Mouse (Mus musculus): ENCODE data around the gene Col15a1. TPM values are rescaled to one million over a fixed set of nuclear protein-coding genes. Genes with fewer than 3 reads are reported as not detected.

The Col15a1 gene
- polyA plus RNA-seq, 1 experiment: 37.1 TPM

GRCm38 (mm10) chr4:47332812-47333343 lies 124.9 kb downstream of the Col15a1 start:
- WGBS: 92% methylated on average over 6 of the region's 6 CpGs
- TF ChIP-seq CTCF (IDR thresholded peaks at IDR 0.05; ENCODE audit: borderline replicate concordance, control insufficient read depth, extremely low read depth, insufficient read depth, low read length, poor library complexity) (no peak), POLR2A (IDR thresholded peaks at IDR 0.05; ENCODE audit: control insufficient read depth, extremely low read depth, insufficient read depth, low read length, poor library complexity) (no peak)
- Histone ChIP-seq H3K4me1 (replicated peaks; ENCODE audit: control insufficient read depth, insufficient read depth, low read length) (peaks cover 5% of the 10 kb centered on the region), H3K36me3 (ENCODE audit: control insufficient read depth, insufficient read depth, low read length) (no peaks in the 10 kb centered on the region), H3K27me3 (ENCODE audit: control insufficient read depth, insufficient read depth, low read length) (no peaks in the 10 kb centered on the region), H3K4me3 (ENCODE audit: control insufficient read depth, insufficient read depth, low read length) (no peak overlapping the region), H3K27ac (ENCODE audit: control insufficient read depth, insufficient read depth, low read length) (no peak overlapping the region)
- no peak for DNase-seq

- no peak overlapping the region for H3K27ac ChIP-seq (ENCODE audit: control insufficient read depth, insufficient read depth, low read length)
- no peak for DNase-seq
- H3K36me3 ChIP-seq (ENCODE audit: control insufficient read depth, insufficient read depth, low read length): no peaks in the 10 kb centered on the region
- H3K4me3 ChIP-seq (ENCODE audit: control insufficient read depth, insufficient read depth, low read length): no peak overlapping the region
- H3K27me3 ChIP-seq (ENCODE audit: control insufficient read depth, insufficient read depth, low read length): no peaks in the 10 kb centered on the region
- WGBS: 96% methylated on average over 3 of the region's 3 CpGs
- TF ChIP-seq CTCF (IDR thresholded peaks at IDR 0.05; ENCODE audit: borderline replicate concordance, control insufficient read depth, extremely low read depth, insufficient read depth, low read length, poor library complexity) (no peak), POLR2A (IDR thresholded peaks at IDR 0.05; ENCODE audit: control insufficient read depth, extremely low read depth, insufficient read depth, low read length, poor library complexity) (no peak)
- H3K4me1 ChIP-seq (replicated peaks; ENCODE audit: control insufficient read depth, insufficient read depth, low read length): peaks cover 5% of the 10 kb centered on the region
Measured at GRCm38 (mm10) chr4:47333541-47333940, 125.6 kb downstream of the Col15a1 start.

GRCm38 (mm10) chr4:47336941-47337600 lies 129.1 kb downstream of the Col15a1 start:
- peaks cover 5% of the 10 kb centered on the region for H3K4me1 ChIP-seq (replicated peaks; ENCODE audit: control insufficient read depth, insufficient read depth, low read length)
- H3K27ac ChIP-seq (ENCODE audit: control insufficient read depth, insufficient read depth, low read length): no peak overlapping the region
- 71% methylated on average over 3 of the region's 3 CpGs for WGBS
- H3K36me3 ChIP-seq (ENCODE audit: control insufficient read depth, insufficient read depth, low read length): no peaks in the 10 kb centered on the region
- no peaks in the 10 kb centered on the region for H3K27me3 ChIP-seq (ENCODE audit: control insufficient read depth, insufficient read depth, low read length)
- no peak for DNase-seq
- H3K4me3 ChIP-seq (ENCODE audit: control insufficient read depth, insufficient read depth, low read length): no peak overlapping the region
- no peak for TF ChIP-seq CTCF (IDR thresholded peaks at IDR 0.05; ENCODE audit: borderline replicate concordance, control insufficient read depth, extremely low read depth, insufficient read depth, low read length, poor library complexity)

- TF ChIP-seq CTCF (IDR thresholded peaks at IDR 0.05; ENCODE audit: borderline replicate concordance, control insufficient read depth, extremely low read depth, insufficient read depth, low read length, poor library complexity): no peak
- TF ChIP-seq POLR2A (IDR thresholded peaks at IDR 0.05; ENCODE audit: control insufficient read depth, extremely low read depth, insufficient read depth, low read length, poor library complexity): no peak
- Histone ChIP-seq H3K4me3 (ENCODE audit: control insufficient read depth, insufficient read depth, low read length) (no peak overlapping the region), H3K27ac (ENCODE audit: control insufficient read depth, insufficient read depth, low read length) (no peak overlapping the region), H3K27me3 (ENCODE audit: control insufficient read depth, insufficient read depth, low read length) (no peaks in the 10 kb centered on the region), H3K4me1 (replicated peaks; ENCODE audit: control insufficient read depth, insufficient read depth, low read length) (peaks cover 6% of the 10 kb centered on the region), H3K36me3 (ENCODE audit: control insufficient read depth, insufficient read depth, low read length) (no peaks in the 10 kb centered on the region)
- WGBS: 12% methylated on average over 8 of the region's 8 CpGs
- no peak for DNase-seq
Measured at GRCm38 (mm10) chr4:47342632-47343031, 134.7 kb downstream of the Col15a1 start.

- no peaks in the 10 kb centered on the region for H3K36me3 ChIP-seq (ENCODE audit: control insufficient read depth, insufficient read depth, low read length)
- DNase-seq: no peak
- no peak overlapping the region for H3K27ac ChIP-seq (ENCODE audit: control insufficient read depth, insufficient read depth, low read length)
- H3K4me1 ChIP-seq (replicated peaks; ENCODE audit: control insufficient read depth, insufficient read depth, low read length): peaks cover 12% of the 10 kb centered on the region
- TF ChIP-seq CTCF (IDR thresholded peaks at IDR 0.05; ENCODE audit: borderline replicate concordance, control insufficient read depth, extremely low read depth, insufficient read depth, low read length, poor library complexity) (no peak), POLR2A (IDR thresholded peaks at IDR 0.05; ENCODE audit: control insufficient read depth, extremely low read depth, insufficient read depth, low read length, poor library complexity) (no peak)
- H3K27me3 ChIP-seq (ENCODE audit: control insufficient read depth, insufficient read depth, low read length): no peaks in the 10 kb centered on the region
- H3K4me3 ChIP-seq (ENCODE audit: control insufficient read depth, insufficient read depth, low read length): no peak overlapping the region
- WGBS: 42% methylated on average over 4 of the region's 4 CpGs
Measured at GRCm38 (mm10) chr4:47347022-47347421, 139.1 kb downstream of the Col15a1 start.

- TF ChIP-seq POLR2A (IDR thresholded peaks at IDR 0.05; ENCODE audit: control insufficient read depth, extremely low read depth, insufficient read depth, low read length, poor library complexity): no peak
- no peak for TF ChIP-seq CTCF (IDR thresholded peaks at IDR 0.05; ENCODE audit: borderline replicate concordance, control insufficient read depth, extremely low read depth, insufficient read depth, low read length, poor library complexity)
- H3K27ac ChIP-seq (ENCODE audit: control insufficient read depth, insufficient read depth, low read length): no peak overlapping the region
- DNase-seq: no peak
Measured at GRCm38 (mm10) chr4:47349759-47350158, 141.8 kb downstream of the Col15a1 start.

More at GRCm38 (mm10) chr4:47349759-47350158, 141.8 kb downstream of the Col15a1 start:
- no peak overlapping the region for H3K4me3 ChIP-seq (ENCODE audit: control insufficient read depth, insufficient read depth, low read length)
- no peaks in the 10 kb centered on the region for H3K27me3 ChIP-seq (ENCODE audit: control insufficient read depth, insufficient read depth, low read length)
- 81% methylated on average over 6 of the region's 6 CpGs for WGBS
- no peaks in the 10 kb centered on the region for H3K36me3 ChIP-seq (ENCODE audit: control insufficient read depth, insufficient read depth, low read length)
- peaks cover 9% of the 10 kb centered on the region for H3K4me1 ChIP-seq (replicated peaks; ENCODE audit: control insufficient read depth, insufficient read depth, low read length)
